Mouse (Mus musculus): Measurements from ENCODE around the gene Sez6l.

The Sez6l gene

DNA sequence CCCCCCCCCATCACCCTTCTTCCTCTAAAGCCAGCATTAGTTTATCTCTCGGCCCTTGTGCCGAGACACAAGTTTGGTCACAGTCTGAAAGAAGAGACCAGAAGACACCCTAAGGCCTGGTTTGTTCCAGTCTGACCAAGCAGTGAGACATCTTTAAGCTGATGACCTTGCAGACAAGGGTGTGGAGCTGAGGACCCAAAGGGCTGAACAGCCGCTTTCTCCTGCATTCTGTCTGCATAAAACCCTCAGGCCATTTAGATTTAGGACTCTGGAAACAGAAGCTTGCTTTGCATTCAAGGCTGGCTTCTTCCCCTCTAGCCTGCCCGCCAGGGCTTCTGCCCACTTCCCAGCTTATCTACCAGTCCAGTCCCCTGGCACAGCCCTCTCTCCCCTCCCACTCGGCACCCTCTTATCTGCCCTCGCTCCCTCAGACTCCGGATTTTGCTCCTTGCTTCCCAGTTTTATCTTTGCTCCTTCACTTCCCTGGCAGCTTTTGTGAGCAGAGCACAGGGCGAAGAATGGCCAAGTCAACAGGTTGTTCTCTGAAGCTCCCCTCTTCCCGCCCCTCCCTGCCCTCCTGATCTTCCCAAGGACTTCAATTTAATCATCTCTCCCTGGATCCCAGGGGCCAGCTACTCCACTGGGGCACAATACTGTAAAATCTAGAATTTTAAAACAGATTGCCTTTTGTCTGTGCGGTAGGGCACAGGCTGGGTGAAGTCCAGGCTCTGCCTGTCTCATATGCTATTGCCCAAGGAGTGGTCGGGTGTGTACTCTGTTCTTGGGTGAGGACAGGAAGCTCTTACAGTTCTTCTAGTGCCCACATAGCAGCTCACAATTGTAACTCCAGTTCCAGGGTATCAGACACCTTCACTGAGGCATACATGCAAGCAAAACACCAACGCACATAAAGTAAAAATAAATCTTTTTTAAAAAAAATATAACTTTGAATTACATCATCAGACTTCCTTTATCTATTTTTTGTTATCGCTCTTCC, 77.8 kb downstream of the Sez6l start:
- peak; percentile 28 for DNase-seq (ENCODE audit: low spot score)

GRCm38 (mm10) chr5:112496753-112497369, 80.1 kb downstream of the Sez6l start:
- DNase-seq (ENCODE audit: low spot score): no peak

- DNase-seq (ENCODE audit: low spot score): no peak
These were observed 83.5 kb downstream of the Sez6l start for GRCm38 (mm10) chr5:112493492-112493891.

GRCm38 (mm10) chr5:112491489-112491888, 85.5 kb downstream of the Sez6l start:
- no peak for DNase-seq (ENCODE audit: low spot score)

- no peak for DNase-seq (ENCODE audit: low spot score)
These were observed 88.7 kb downstream of the Sez6l start for GRCm38 (mm10) chr5:112488101-112488776.

DNA sequence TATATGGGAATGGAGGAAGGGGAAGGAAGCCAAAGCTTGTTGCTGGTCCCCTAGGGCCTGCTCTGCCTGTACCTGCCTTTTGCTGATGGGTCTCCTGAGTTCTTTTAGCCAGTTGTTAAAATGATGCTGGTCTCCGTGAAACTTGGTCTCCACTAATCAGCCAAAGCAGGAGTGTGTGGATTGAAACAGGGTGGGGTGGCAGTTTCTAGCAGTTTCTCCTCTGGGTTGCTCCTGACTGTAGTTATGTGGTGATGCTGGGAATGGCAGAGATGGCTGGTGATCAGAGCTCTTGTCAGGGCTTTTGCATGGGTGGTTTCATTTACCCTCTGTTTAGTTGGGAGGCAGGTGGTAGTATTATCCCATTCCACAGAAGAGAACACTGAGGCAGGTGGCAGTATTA, 89.5 kb downstream of the Sez6l start:
- DNase-seq (ENCODE audit: low spot score): no peak

GRCm38 (mm10) chr5:112486415-112486814, 90.6 kb downstream of the Sez6l start:
- no peak for DNase-seq (ENCODE audit: low spot score)

GRCm38 (mm10) chr5:112484924-112485715, 91.9 kb downstream of the Sez6l start:
- DNase-seq (ENCODE audit: low spot score): no peak

DNA sequence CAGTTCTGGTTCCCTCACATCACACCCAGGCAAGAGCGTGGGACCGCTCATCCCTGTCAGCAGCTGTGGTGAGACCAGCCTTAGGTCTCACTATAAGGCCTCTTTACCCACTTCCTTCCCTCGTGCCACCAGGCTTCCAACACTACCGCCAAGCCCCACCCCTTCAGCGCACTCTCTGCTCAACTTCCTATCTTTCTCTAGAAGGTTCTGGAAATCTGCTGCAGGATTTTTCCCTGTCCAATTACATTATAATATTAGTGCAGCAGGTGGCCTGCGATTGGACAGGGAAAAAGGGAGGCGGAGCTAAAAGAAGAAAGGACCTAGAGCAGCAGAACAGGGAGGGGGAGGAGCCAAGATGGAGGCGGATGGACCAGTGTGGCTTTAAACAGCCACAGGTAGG, 94.0 kb downstream of the Sez6l start:
- DNase-seq (ENCODE audit: low spot score): no peak

DNA sequence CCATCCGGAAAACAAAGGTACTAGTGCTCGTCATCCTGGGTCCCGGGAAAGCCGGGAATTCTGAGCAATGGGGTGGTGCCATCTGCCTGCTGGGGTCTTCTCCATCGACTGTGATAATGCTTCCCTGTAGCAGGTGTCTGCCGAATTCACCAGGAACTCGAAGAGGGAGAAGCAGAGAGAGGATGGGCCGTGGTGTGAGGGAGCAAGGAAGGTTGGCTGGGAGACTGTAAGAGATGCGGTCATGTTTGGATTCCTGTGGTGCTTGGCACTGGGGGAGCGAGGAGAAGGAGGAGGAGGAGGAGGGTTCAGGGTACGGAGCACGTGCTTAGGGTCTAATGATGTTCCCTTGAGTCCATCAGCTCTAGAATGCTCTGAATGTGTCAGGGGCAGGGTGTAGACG, 94.4 kb downstream of the Sez6l start:
- DNase-seq (ENCODE audit: low spot score): no peak

DNA sequence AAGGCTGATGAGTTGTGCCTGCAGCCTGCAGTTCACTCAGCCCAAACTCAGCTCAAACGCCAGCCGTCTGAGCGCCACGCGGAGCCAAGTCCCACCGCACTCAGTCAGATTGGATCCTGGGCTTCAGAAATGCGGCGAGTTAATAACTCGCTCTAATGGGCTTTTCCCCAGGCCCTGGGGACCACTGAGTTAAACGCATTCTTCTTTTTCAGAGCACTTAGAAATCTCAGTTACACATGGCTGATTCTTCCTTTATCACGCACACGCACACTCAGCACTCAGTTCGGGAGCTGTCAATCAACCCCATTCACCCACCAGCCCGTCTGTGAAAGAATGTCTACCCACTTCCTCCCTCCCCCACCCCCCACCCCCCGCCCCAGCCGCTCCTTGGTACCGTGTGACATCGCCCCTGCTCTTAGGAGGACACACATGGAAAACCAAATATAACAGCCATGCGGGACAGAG, 95.0 kb downstream of the Sez6l start:
- no peak for DNase-seq (ENCODE audit: low spot score)

DNA sequence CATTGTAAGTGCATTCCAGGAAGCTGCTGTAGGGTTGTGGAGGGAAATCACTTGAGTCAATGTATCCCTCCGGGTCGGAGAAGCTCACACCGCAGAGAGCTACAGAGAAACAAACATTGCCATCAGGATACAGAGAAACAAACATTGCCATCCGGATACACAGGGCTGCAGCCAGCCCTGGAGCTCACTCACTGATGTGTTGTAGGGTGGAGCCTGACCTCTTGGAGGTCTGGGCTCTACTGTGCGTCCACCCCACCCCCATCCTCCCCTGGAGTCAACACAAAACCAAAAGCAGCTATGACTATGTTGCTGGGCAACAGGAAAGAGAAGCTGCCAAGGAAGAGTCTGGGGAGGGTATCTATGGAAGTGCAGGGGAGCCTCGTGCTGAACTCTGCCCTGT, 103.5 kb downstream of the Sez6l start:
- no peak for DNase-seq (ENCODE audit: low spot score)

DNA sequence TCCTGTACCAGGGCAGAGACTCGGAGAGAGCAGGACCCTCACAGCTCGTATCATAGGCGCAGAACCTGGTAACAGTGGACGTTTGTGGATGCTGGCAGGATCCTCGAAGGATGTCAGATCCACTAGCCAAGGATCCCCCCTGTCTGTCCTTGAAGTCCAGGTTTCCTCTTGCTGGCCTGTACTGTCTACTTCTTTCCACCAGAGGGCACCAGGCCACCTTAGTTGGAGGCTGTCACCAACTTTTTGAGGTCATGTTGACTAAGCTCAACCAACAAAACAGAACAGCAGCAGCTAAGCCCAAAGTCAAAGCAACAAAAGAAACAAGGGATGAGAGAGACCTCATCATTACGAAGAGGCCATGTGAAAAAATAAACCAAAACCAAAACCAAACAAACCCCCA, 106.8 kb downstream of the Sez6l start:
- no peak for DNase-seq (ENCODE audit: low spot score)

- DNase-seq (ENCODE audit: low spot score): no peak
These were observed 107.9 kb downstream of the Sez6l start for GRCm38 (mm10) chr5:112468986-112469581.

GRCm38 (mm10) chr5:112466331-112466730, 110.7 kb downstream of the Sez6l start:
- no peak for DNase-seq (ENCODE audit: low spot score)

GRCm38 (mm10) chr5:112459903-112460302, 117.1 kb downstream of the Sez6l start:
- DNase-seq (ENCODE audit: low spot score): no peak

GRCm38 (mm10) chr5:112454966-112455555, 121.9 kb downstream of the Sez6l start:
- no peak for DNase-seq (ENCODE audit: low spot score)

- DNase-seq (ENCODE audit: low spot score): no peak
These were observed 123.9 kb downstream of the Sez6l start for GRCm38 (mm10) chr5:112453088-112453487.

GRCm38 (mm10) chr5:112448747-112449440, 128.1 kb downstream of the Sez6l start, which contains the start of gene Gm6588:
TSS of gene Gm6588 (plus strand) at chr5:112449426.
- no peak for DNase-seq (ENCODE audit: low spot score)

- no peak for DNase-seq (ENCODE audit: low spot score)
These were observed 138.4 kb downstream of the Sez6l start for GRCm38 (mm10) chr5:112438535-112438934.

Measured in ovary, adult 18-20 months (tissue).